Mouse (Mus musculus): ENCODE data around the gene Tnip3.

Tnip3 gene

GRCm38 (mm10) chr6:65585333-65586053, 60.4 kb downstream of the Tnip3 start:
- no peak for DNase-seq (ENCODE audit: low spot score in 2 of 2)

DNA sequence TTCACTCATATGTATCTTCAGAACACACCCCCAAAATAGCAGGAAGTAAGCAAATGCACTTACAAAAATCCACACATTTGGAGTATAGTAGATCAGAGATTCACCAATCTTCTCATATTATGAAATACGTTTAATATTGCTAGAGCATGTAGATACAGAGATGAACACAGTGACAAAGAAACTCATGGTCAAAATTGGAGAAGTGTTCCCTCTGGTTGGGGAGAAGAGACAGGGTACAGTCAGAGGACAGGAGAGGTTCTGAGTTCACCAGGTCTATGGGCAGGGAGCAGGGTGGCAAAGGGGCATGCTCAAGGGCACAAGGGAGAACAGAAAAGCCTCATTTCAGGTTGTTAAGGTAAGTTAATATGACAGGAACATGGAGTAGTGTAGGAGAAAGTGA, 63.7 kb downstream of the Tnip3 start:
- no peak for DNase-seq (ENCODE audit: low spot score in 2 of 2)

DNA sequence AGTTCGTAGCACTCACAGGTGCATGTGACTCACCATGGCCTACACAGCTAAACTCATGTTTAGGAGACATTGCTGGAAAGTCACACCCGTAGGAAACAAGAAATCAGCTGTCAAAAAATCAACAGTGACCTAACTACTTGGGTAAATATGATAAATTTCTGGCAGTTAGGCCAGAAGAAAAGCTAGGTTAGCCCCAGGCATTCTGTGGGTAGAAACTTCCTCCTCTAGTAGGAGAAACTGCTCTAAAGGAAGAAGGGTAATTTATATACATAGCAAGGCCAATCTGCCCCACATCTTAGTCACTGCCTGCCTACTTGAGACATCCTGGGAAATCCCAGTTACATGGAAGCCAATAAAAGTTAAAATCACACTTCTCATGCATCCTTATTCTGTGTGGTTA, 64.9 kb downstream of the Tnip3 start:
- DNase-seq (ENCODE audit: low spot score in 2 of 2), result no peak

GRCm38 (mm10) chr6:65594171-65594570, 69.1 kb downstream of the Tnip3 start:
- no peak for DNase-seq (ENCODE audit: low spot score in 2 of 2)

- no peak for DNase-seq (ENCODE audit: low spot score in 2 of 2)
These were observed 70.3 kb downstream of the Tnip3 start for GRCm38 (mm10) chr6:65595371-65595770.

- DNase-seq (ENCODE audit: low spot score in 2 of 2), result no peak
These were observed 72.1 kb downstream of the Tnip3 start for GRCm38 (mm10) chr6:65597056-65597818.

DNA sequence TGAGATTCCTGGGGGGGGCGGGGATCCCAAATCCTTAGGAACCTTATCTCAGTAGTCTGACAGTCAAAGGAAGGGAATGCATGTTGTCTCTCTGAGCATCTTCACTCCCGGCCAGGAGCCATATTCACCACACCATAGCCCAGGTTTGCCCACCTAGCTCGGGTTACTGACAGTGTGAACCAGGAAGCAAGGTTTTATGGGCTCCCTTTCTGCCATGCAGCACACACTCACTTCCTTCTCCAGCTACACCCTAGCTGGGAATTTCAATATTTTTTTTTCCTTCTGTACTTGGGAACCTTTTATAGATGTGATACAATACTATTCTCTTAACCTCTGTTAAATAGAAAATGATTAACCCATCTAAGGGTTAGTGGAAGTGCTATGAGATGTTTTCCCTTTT, 73.4 kb downstream of the Tnip3 start:
- DNase-seq (ENCODE audit: low spot score in 2 of 2), result no peak

- no peak for DNase-seq (ENCODE audit: low spot score in 2 of 2)
These were observed 75.0 kb downstream of the Tnip3 start for GRCm38 (mm10) chr6:65599865-65600739.

DNA sequence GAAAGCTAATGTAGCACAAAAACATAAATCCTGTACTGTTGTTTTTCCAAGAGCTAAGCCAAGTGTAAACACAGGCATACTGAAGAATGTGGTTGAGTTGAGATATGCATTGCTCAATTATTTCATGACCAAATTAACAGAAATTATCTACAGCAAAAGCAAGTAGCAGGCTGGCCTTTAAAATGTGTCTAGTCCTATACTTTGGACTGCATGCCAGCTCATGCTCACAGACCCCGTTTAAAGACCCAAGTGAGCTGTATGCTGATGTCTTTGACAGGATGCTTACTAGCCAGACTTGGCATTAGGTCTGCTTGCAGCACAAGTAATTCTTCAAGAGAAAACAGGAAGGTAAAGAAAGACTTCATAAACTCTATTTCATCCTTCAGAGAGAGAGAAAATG, 75.8 kb downstream of the Tnip3 start:
- no peak for DNase-seq (ENCODE audit: low spot score in 2 of 2)

GRCm38 (mm10) chr6:65605778-65606177, 80.7 kb downstream of the Tnip3 start:
- no peak for DNase-seq (ENCODE audit: low spot score in 2 of 2)

DNA sequence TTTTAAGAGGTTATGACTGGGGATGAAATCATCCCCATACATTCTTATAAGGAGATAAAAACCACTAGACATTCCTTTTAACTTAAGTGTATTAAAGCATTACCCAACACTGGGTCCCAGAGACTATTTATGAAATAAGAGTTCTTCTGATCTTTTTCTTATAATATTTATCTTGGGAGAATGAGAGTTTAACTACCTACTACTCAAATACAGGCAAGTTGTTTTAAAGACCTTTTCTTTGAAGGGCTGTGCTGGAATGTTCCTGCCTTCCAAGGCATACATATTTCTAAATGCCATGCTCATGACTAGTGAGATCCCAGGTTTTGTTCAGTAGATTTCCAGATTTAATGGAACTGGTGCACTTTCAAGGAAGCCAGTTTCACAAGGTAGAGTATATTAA, 81.8 kb downstream of the Tnip3 start:
- DNase-seq (ENCODE audit: low spot score in 2 of 2), result no peak

- DNase-seq (ENCODE audit: low spot score in 2 of 2), result no peak
These were observed 86.7 kb downstream of the Tnip3 start for GRCm38 (mm10) chr6:65611834-65612233.

DNA sequence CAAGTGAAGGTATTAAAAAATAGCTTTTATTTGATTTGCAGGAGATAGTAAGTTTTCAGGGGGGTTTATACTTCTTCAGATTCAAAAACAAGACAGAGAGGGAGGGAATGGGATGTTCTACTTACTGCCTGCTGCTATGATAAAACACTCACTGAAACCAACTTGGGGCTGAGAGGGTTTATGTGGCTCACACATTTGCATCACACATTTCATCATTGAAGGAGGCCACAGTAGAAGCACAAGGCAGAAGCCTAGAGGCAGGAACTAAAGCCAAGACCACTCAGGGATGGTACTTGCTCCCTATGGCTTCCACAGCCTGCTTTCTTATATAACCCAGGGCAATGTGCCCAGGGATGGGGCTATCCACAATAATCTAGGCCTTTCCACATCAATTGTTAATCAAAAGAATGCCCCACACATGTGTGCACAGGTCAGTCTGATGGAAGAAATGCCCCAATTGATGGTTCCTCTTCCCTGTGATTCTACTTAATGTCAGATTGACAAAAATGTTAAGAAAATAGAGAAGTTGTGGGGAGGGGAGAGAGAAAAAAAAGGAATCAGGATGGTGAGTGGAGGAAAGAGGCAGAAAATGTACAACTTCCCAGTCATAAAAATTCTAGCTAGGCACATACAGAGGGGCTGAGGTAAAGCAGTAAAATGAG, 88.9 kb downstream of the Tnip3 start:
- DNase-seq (ENCODE audit: low spot score in 2 of 2), result no peak

GRCm38 (mm10) chr6:65615641-65616040, 90.5 kb downstream of the Tnip3 start:
- no peak for DNase-seq (ENCODE audit: low spot score in 2 of 2)

- DNase-seq (ENCODE audit: low spot score in 2 of 2), result no peak
These were observed 96.1 kb downstream of the Tnip3 start for GRCm38 (mm10) chr6:65621260-65621659.

GRCm38 (mm10) chr6:65623016-65623715, 98.1 kb downstream of the Tnip3 start:
- no peak for DNase-seq (ENCODE audit: low spot score in 2 of 2)

DNA sequence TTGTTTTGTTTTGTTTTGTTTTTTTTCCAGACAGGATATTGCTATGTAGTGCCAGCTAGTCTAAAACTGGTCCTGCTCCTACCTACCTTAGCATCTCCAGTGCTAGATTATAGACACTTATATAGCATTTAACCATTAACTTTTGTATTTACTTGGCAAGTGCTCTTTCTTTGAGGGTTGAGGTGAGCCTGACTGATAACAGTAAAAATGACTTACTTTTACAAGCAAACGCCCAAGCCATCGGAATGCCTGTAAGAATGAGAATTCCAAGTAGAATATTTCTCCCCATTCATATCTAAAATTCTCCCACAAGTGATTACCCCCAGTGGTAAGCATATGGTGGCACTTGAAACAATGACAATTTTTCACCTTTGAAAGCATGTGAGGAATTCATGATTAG, 105.5 kb downstream of the Tnip3 start:
- no peak for DNase-seq (ENCODE audit: low spot score in 2 of 2)

- DNase-seq (ENCODE audit: low spot score in 2 of 2), result no peak
These were observed 107.1 kb downstream of the Tnip3 start for GRCm38 (mm10) chr6:65632184-65632583.

GRCm38 (mm10) chr6:65642431-65642830, 117.3 kb downstream of the Tnip3 start:
- DNase-seq (ENCODE audit: low spot score in 2 of 2), result no peak

DNA sequence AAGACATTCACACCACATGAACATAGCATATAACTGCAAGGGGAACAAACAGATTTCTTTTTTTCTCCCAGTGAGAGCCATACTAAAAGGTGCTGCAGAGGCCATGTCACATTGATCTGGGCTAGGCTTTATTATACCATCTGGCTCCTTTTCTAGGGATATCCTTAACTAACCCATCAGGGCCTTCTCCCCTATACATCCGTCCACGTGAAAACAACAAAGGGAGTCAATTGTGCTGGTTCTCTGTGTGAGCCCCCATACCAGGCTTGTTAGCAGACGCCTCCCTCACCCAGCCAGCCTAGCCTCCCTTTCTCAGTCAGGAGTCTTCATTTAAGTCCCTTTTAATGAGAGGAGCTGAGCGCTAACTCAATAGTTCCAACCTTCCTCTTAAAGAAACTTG, 119.0 kb downstream of the Tnip3 start:
- DNase-seq (ENCODE audit: low spot score in 2 of 2), result no peak

GRCm38 (mm10) chr6:65646408-65646807, 121.3 kb downstream of the Tnip3 start:
- DNase-seq (ENCODE audit: low spot score in 2 of 2), result no peak
